Mouse (Mus musculus): ENCODE results near the gene Iars2.

DNA sequence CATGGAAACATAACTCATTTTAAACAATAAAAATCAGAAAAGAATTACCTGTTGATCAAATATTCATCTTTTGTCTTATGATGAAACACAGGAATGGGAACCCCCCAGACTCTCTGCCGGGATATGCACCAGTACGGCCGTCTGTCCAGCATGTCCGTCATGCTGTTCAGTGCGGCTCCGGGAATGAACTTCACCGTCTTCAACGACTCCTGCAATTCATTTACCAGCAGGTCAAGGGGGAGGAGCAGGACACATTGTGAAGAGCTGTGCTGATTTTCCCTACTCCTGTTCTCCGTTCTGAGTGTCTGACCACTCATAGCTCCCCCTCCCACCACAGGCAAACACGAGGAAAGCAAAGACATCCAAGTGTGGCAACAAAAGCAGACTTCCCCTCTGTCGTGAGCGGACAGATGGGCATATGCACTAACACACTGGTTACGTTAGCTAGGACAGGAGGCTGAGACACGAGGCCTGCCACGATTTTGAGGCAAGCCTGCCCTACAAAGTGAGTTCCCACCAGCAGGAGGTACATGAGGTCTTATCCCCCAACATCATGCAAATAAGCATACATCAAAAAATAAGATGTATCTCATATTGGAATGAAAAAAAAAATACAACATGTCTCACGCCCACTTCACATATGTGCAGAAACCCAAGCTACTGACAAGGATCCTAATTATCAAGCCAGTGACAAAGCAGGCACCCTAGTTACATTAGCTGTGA is 13.2 kb downstream of the Iars2 start:
- TF ChIP-seq CTCF (conservative IDR thresholded peaks at IDR 0.05; ENCODE audit: low read length), result no peak
- no peak for TF ChIP-seq NANOG (IDR thresholded peaks at IDR 0.05; ENCODE audit: borderline replicate concordance, low read length)

Data from E14TG2a.4 (cell line).